Mouse (Mus musculus) right cerebral cortex, postnatal 4 days (tissue): Measurements from ENCODE around the gene Olfr1424.
A peak's percentile ranks its signal among the peaks of the same experiment; 100 is the strongest.
"Not testable (repeated sequence)": the region's sequence is repeated elsewhere in the genome, so short reads cannot be mapped to it uniquely, and the experiment has no call there.

Source experiments
- DNase-seq: peaks from one replicate; pipeline ENCODE4 v3.0.0-alpha.2; 2022

Gene Olfr1424

DNA sequence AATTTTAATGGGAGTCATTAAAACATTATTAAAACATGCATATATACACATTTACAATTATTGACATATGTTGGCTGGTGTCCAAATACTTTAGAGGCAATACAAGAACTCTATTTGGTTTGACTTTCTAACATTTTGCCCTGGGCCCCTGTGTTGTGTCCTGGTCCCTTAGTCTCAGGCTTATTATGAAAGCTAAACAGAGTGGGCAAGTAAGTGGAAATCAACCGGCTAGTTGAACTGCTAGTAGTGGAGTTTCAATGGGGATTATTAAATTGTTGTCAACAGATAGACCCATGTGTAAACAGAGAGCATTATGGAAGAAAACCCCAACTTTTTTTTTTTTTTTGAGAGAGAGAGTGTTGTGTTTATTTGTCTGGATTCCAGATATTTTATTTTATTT lies at the start of gene Olfr1424:
Gene Olfr1424 (minus strand): TSS at position 101 of the 400 bp plus-strand sequence.
- DNase-seq = not testable (repeated sequence)

DNA sequence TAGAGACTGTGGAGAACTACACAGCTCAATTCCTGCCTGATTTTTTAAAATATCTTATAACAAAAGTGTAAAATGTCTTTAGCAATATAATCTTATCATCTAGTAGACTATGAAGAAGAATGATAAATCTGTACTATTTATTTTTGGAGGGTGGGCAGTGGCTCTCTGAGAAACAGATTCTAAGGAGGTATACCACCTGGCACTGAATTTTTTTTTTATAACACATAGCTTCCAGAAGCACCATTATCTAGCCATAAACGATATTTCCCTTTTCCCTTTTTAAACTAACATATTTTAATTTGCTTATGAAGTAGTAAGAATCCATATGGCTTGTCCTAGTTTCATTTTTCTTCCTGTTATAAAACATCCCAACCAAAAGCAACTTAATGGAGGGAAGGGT lies 42.1 kb upstream of the Olfr1424 start:
- no peak for DNase-seq

DNA sequence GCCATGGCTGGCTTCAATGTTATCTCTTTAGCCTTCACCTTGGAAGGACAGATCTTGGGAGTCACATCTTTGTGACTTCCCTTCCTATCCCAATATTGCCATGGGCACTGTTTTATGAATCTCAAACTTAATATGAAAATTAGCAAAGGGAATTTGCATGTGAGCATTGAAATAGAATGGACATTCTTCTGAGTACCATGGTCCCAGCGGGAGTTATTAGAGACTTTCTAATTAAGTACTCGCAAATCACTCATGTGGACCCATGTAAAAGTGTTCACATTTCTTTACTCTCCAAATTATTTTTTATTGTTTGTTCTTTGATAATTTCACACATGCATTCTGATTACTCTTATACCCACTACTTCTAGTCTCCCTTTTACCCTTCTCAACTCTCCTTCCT lies 40.8 kb upstream of the Olfr1424 start, which contains the start of gene Olfr1427:
Gene Olfr1427 (minus strand): TSS at position 101 of the 400 bp plus-strand sequence.
- no peak for DNase-seq

DNA sequence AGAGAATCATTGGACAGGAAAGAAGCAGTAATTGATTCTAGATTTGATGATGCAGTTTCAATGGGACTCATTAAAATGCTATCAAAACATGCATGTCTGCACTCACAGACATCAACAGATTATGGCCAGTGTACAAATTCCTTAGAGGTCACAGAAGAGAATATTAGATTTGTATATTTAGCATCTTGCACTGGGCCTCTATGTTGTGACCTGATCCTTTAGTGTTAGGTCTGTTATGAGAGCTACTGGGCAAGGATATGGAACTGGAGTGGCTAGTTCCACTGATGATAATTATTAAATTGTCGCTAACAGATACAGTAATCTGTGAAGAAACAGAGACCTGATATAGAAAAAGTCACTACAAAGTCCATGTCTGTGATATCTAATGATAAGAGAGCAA lies 29.4 kb upstream of the Olfr1424 start, which contains the start of gene Olfr1426:
Gene Olfr1426 (minus strand): TSS at position 101 of the 400 bp plus-strand sequence.
- no peak for DNase-seq

DNA sequence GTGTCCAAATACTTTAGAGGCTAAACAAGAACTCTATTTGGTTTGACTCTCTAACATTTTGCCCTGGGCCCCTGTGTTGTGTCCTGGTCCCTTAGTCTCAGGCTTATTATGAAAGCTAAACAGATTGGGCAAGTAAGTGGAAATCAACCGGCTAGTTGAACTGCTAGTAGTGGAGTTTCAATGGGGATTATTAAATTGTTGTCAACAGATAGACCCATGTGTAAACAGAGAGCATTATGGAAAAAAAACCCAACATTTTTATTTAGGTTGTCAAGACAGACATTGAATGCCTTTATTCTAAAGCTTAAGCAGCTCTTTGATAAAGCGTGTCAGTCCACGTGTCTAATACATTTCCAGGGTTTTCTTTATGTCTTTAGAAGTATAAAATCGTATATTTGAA lies 15.1 kb upstream of the Olfr1424 start, which contains the start of gene Olfr1425:
Gene Olfr1425 (minus strand): TSS at position 101 of the 400 bp plus-strand sequence.
- DNase-seq = not testable (repeated sequence)

DNA sequence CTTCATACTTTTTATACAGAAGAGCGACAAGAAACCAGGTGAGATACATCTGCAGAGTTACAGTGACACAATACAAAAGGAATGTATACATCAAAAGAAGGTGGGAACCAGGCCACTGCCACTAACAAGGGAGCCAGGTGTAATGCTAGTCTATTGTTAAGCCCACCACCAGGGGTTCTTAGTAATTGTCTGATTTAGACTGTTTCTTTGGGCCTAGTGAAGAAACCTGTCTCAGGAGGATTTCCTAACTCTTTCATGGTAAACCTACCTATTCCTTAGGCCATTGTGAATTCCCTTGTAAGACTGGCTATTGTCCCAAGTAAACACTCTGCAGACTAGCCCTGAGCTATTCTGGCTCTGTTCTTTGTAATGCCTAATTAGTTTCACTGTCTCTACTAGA lies 7.1 kb upstream of the Olfr1424 start:
- DNase-seq = not testable (repeated sequence)

DNA sequence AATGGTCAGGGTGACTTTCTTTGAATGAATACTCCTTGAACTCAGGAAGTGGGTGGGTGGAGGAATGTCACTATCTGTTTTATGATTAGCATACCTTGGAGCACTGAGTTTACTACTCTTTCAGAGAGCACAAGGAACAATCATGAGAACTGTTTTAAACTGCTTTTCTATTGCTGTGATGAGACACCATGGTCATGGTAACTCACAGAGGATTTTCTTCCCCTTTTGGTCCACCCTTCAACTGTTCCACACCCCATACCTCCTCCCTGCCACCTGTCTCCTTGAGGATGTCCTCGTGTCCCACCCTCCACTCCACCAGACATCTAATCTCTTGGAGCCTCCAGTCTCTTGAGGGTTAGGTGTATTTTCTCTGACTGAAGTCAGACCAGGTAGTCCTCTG lies 5.3 kb upstream of the Olfr1424 start:
- DNase-seq = not testable (repeated sequence)

DNA sequence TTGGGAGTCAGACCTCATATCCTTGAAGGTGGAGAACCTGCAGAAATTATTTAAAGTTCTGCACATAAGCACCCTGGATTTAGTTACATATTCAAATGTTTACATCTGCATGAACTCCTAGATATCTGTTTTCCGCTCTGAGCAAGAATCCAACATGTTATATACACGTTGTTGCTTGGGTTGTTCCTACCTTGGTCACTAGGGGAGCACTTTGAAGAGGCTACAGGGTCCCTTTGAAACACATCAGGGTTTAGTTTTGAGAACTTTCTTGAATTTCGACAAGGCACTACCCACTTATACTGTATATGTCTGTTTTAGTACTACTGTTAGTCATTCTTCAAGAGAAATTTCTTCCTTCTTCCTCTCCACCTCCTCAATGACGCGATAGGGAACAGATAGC lies 19.3 kb downstream of the Olfr1424 start:
- DNase-seq = no peak

DNA sequence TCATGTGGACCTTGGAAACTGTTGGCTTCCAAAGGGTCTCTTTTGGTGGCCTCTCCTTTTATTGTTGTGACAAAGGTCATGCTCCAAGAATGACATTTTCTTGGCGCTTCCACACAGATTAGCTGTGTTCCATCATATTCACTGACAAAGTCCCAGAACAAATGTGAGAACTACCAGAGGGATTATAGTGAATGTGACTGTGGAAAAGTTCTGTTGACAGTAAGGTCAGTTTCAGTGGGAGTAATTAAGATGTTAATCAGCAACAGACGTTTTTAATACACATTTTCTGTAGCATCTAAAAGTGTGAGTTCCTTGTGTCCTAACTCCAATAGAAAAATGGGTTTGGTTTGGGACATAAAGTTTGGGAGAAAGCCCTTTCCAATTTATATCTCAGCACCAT lies 21.3 kb downstream of the Olfr1424 start, which contains the start of gene Olfr1423:
Gene Olfr1423 (minus strand): TSS at position 101 of the 400 bp plus-strand sequence.
- DNase-seq = no peak

DNA sequence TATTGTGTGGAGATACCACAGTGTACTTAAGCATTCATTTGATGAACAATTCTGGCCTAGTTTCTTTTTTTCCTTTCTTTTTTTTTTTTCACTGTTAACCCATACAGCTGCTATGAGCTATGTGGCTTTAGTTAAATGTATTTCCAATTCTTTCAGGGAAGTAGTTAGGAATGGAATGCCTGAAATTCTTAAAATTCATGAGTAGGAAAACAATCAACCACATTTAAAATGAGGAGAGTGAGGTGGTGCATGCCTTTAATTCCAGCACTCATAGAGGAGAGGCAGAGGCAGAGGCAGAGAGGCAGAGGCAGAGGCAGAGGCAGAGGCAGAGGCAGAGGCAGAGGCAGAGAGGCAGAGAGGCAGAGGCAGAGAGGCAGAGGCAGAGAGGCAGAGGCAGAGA lies 24.8 kb downstream of the Olfr1424 start:
- no peak for DNase-seq

DNA sequence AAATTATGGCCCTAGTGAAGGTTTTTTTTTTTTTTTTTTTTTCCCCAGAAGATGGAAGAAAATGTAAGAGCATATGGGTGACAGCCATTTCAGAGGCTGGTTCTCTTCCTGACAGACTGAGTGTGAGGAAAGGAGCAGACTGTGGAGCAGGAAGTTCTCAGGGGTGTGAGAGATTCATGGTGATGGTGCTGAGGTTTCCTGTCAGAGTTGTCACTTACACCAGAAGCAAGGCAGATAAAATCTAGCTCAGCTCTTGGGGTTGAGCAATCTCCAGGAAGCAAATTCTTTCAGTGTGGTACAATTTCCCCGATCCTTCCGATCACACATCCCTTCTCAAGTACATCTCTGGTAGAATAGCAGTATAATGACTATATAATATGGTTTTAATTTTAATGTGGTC lies 35.9 kb downstream of the Olfr1424 start:
- DNase-seq = no peak

DNA sequence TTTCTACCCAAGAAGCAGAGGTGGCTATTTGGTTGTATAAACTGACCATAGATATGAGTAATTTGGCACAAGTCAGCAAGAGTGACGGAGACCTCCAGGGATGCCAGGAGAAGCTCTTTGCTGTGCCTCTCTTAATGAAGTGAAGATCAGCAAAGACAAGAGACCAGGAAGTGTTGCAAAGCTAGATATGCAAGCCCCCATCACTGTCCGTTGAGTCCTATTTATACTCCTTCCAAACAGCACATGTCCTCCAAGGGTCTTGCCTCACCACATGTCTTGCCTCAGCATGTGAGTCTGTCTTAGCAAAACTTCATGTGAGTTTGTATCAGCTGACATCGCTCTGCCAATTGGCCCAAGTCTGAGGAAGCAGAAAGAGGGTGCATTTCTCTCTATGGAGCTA lies 37.1 kb downstream of the Olfr1424 start:
- DNase-seq = no peak

DNA sequence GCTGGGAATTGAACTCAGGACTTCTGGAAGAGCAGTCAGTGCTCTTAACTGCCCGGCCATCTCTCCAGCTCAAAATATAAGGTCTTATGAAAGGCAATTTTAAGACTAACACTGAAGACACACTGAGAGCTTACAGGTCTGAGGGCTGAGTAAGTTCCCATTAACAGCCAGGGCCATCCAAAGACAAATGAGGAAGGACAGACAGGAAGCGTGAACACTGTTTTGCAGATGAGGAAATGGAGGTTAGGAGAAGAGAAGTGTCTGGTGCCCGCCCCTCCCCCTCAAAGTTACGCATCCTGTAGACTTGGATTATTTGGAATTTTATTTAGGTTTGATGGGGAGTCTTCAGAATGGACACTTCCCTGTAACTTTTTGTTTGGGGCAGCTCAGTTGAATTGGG lies 38.3 kb downstream of the Olfr1424 start:
- no peak for DNase-seq

DNA sequence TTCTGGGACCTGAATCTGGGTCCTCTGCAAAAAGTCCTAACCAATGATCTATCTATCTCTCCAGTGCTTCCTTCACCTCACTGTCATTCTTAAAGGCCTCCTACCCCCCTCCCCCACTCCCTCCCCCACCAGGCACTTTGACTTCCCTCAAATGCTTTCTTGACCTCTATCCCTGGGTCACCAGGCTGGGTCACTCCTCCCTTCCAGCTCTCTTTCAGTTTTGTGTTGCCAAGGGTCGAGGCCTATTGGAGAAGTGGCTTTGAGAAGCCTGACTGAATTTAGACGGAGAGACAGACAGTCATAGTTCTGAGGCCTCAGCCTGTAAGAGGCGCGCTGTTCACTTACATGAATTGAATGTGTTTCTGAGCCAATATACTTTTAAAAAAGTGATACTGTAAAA lies 46.3 kb downstream of the Olfr1424 start:
- DNase-seq = no peak

DNA sequence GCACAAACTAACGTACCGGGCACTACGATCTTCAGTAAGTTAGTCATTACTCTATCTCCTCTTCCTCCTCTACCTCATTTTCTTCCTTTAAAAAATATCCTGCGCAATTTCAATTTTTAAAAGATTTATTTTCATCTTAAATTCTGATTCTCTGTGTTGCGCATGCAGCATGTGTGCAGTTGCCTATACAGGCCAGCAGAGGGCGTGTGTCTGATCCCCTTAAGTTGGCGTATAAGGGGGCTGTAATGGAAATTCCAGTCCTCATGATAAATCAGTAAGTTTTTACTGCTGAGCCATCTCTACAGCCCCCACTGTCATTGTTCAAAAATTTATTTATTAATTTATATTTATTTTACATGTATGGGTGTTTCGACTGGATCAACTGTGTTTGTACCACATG lies 46.8 kb downstream of the Olfr1424 start:
- no peak for DNase-seq

DNA sequence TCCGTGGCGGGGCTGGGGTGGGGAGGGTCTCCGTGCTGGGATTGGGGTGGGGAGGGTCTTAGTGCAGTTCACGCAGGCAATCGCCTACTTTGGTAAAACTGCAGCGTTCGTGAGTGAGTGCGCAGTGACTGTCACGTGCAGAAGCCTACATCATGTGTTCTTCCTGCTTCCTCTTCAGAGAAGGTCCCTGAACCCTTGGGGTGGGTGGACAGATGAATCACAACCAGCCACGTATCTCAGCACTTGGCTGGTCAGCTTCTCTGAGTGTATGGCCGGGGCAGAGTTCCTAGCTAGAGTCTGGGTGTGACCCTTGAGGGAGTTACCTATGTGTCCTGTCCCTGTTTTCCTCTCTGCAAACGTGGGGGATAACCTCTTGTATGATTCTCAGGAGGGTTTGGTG lies 49.3 kb downstream of the Olfr1424 start:
- DNase-seq = no peak

DNA sequence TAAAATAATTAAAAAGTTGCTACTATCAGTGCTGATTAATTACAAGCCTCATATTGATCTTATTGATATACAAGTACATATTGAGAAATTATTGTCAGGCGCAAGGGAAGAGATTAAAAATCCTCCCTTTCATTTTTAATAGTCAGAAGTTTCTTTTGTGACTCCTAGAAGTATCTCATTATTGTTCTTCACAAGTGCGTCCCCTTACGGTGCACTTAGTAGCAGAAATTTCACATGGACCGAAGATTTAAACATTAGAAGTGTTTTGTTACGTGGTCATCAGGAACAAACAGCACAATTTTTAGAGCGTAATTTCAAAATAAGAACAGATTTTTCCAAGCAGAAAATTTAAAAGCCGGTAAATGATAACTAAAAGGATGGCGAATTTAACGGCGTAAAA lies 49.9 kb downstream of the Olfr1424 start:
- DNase-seq = no peak

DNA sequence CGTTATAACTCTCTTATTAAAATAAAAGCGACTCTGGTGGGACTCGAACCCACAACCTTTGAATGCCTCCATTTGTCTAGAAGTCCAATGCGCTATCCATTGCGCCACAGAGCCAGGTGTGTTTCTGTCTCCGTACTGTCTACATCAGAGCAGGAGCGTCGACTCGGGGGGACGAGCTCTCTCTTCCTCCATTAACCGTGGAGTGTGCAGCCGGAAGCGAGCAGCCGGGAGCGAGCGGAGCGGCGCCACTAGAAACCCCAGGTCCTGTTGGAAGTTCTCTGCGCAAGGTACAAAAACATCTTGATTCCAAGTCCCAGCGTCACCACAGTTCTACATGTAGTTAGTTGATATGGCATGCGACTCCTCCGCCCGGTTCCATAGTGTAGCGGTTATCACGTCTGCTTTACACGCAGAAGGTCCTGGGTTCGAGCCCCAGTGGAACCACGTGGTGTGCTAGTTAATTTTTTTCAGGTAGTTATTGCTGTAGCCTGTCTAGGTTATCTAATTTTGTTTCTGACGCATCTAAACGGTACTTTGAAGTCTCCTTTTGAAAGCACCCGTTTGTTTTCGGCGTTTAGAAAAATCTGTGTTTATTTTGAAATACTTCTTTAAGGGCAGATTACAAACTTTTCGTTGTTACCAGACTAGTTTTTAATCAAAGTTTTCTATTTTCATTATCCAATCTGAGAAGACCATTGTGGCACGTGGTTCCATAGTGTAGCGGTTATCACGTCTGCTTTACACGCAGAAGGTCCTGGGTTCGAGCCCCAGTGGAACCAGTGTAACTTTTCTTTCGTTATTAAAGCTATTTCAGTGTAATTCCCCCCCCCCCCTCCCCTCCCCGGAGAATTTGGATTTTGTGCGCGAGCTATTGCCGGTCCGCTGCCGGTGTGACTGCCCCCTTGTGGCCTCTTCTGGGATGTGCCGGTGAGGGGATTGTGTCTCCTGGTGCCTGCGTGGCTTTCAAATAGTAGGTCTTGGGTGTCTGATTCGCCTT lies 50.6 kb downstream of the Olfr1424 start:
- peak; percentile 85 for DNase-seq

DNA sequence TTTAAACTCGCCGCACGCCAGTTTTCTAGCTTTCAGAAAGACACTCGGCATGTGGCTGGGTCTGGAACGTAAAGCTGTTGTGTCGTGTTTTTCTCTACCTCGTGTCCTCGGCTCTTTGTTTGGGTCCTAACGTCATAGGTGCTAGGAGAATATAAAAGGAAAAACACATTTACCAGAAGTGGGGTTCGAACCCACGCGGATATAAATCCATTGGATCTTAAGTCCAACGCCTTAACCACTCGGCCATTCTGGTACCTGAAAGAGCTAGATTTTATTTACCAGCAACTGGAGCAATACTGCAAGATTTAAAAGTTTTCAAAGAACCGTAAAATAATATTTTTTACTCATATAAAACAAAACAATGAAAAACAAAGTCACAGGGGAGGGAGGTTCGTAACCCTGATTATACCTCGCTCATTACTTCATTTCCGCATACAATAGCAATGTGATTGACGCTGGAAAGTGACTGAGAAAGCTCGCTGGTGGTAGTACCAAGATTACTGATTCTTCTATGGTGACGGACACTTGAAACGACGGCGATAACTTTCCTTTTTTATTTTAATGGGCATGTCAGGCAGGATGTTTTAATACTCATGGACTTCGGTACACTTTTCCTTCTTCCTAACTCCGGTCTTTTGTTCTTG lies 51.4 kb downstream of the Olfr1424 start:
- peak; percentile 72 for DNase-seq

DNA sequence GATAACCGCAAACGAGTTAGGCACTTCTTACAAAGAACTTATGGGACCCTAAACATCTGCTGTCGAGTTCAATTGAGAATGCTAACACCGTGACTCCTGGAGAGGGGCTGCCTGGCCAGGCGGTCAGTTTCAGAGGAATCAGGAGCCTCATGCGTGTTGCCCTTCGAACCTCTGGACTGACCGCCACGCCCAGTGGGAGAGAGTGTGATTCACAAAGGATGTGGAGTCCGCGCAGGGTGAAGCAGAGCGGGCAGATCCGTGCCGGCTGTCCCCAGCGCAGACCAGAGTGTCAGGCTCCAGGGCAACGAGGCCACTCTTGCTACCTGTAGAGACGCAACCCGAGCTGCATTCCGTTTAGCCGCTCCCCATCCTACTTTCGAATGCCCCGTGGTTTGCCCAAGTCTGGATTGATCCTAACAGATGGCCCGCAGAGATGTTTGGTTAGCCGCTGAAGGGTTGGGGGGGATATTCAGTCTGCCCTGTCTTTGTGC lies 52.2 kb downstream of the Olfr1424 start:
- DNase-seq = peak; percentile 58

DNA sequence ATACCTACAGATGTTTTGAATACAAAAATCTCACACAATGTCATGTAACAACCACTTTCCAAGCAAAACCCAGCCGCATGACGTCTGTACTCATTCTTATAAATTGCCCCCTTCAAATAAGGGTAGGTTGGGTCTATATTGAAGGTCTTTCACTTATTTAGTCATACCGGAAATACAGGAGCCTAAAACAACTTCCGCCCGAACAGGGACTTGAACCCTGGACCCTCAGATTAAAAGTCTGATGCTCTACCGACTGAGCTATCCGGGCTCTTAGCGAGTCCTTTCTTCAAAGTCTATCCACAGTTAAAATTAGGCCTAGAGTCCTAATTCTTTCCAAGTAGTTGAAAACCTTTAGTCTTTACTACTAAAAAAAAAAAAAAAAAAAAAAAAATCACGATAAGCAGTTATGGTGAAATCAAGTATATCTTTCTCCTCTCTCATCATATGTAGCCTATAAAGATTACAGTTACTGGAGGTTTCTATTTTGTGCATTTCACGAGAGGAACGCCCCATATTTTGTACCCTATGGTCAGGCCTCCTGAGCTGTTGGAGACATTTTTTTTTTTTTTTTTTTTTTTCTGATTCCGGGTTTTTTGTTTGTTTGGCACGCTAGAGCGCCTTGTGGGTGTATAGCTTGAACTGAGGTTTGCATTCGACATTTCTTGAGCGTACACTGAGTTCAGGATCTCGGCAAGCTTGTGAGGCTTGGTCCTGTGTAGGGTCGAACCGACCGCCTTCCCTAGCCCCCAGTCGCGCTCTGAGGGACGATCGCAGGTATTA lies 52.8 kb downstream of the Olfr1424 start:
- DNase-seq = peak; percentile 50
